24 mouse cellular contexts compared by ENCODE assay signal in genomic region chr7:112530924-112531323, GRCm38 (mm10).
DNase-seq lines count a peak whose midpoint lies in the region; ATAC-seq and TF ChIP-seq lines count a peak whose summit lies in the region.
"Had no signal": no experiment of that assay in that cellular context is flagged by ENCODE, and none has a peak within 500 bp of the region (broad histone marks: within the 10 kb centered on the region; RNA-seq: fewer than 3 reads in every experiment).

No protein-coding gene starts in this region.

- H3K27ac ChIP-seq in heart, embryonic 12.5 days (ENCODE audit: poor library complexity, severe bottlenecking): no peak overlapping the region
- H3K27ac ChIP-seq in liver, adult 2 months (replicated peaks; ENCODE audit: insufficient read depth, low read depth, low read length): no peak overlapping the region
- H3K27ac ChIP-seq: embryonic facial prominence, embryonic 10.5 days; embryonic facial prominence, embryonic 13.5 days; forebrain, embryonic 12.5 days; forebrain, embryonic 15.5 days; heart, adult 2 months; heart, embryonic 10.5 days; hindbrain, embryonic 12.5 days had no signal

- 76% methylated on average over 5 of the region's 5 CpGs for WGBS in heart, embryonic 12.5 days
- WGBS in liver, adult 2 months: 25% methylated on average over 5 of the region's 5 CpGs

- no peaks in the 10 kb centered on the region for H3K9me3 ChIP-seq in heart, embryonic 12.5 days (replicated peaks)
- H3K9me3 ChIP-seq: embryonic facial prominence, embryonic 10.5 days; embryonic facial prominence, embryonic 13.5 days; forebrain, embryonic 12.5 days; forebrain, embryonic 15.5 days; heart, embryonic 10.5 days; hindbrain, embryonic 12.5 days had no signal

- no peak for ATAC-seq in heart, embryonic 12.5 days (ENCODE audit: insufficient number of reproducible peaks, low FRiP score)
- ATAC-seq: activated CD4-positive, CD25-positive, alpha-beta regulatory T cell, adult 4 months; forebrain, embryonic 15.5 days had no signal

- no peaks in the 10 kb centered on the region for H3K27me3 ChIP-seq in heart, embryonic 12.5 days (replicated peaks)
- no peaks in the 10 kb centered on the region for H3K27me3 ChIP-seq in liver, adult 2 months (ENCODE audit: control insufficient read depth, insufficient read depth, low read length)
- H3K27me3 ChIP-seq: embryonic facial prominence, embryonic 13.5 days; forebrain, embryonic 15.5 days; hindbrain, embryonic 12.5 days had no signal

- TF ChIP-seq POLR2A in liver, adult 2 months (IDR thresholded peaks at IDR 0.05; ENCODE audit: extremely low read depth, insufficient read depth, low read length): no peak

- no peak overlapping the region for H3K4me2 ChIP-seq in heart, embryonic 12.5 days
- H3K4me2 ChIP-seq: embryonic facial prominence, embryonic 13.5 days; forebrain, embryonic 12.5 days; forebrain, embryonic 15.5 days; hindbrain, embryonic 12.5 days had no signal

- no peak overlapping the region for H3K9ac ChIP-seq in heart, embryonic 12.5 days
- no peak overlapping the region for H3K9ac ChIP-seq in liver, adult 2 months (ENCODE audit: low read depth, low read length)
- H3K9ac ChIP-seq: embryonic facial prominence, embryonic 13.5 days; forebrain, embryonic 12.5 days; forebrain, embryonic 15.5 days; hindbrain, embryonic 12.5 days had no signal

- DNase-seq in heart, adult 11 months: peak; percentile 41
- DNase-seq in liver, adult 2 months (ENCODE audit: extremely low read depth, low read depth, low spot score): peak; percentile 89
- no peak for DNase-seq in liver
- DNase-seq in lung, adult 18-20 months: peak; percentile 19 to 36
- no peak for DNase-seq in lung, postnatal 14 days
- DNase-seq in thymus, postnatal 25 days: no peak
- DNase-seq: adrenal gland, adult 8-10 months; adrenal gland, postnatal 25 days; cerebellum, adult 11-12 months; cerebellum, adult 8-10 months; cerebellum, postnatal 10 days; cerebellum, postnatal 36 days; embryo, embryonic 11 days; gastrocnemius, postnatal 25 days; heart, adult 2 months had no signal

- no peak for TF ChIP-seq CTCF in liver, adult 2 months (IDR thresholded peaks at IDR 0.05; ENCODE audit: low read depth, low read length)

- peaks cover 2% of the 10 kb centered on the region; the same call in 1 of the 2 replicates for H3K79me2 ChIP-seq in liver, adult 2 months (ENCODE audit: control insufficient read depth, insufficient read depth, low read length)

- peaks cover 59% of the 10 kb centered on the region for H3K4me1 ChIP-seq in heart, embryonic 12.5 days (replicated peaks)
- H3K4me1 ChIP-seq in liver, adult 2 months (ENCODE audit: control insufficient read depth, insufficient read depth, low read length): peaks cover 7% of the 10 kb centered on the region

- no peak overlapping the region for H3K4me3 ChIP-seq in heart, embryonic 12.5 days
- no peak overlapping the region for H3K4me3 ChIP-seq in liver, adult 2 months (ENCODE audit: insufficient read depth, low read depth, low read length)
- H3K4me3 ChIP-seq: embryonic facial prominence, embryonic 10.5 days; embryonic facial prominence, embryonic 13.5 days; erythroblast, embryonic 14.5 days; forebrain, embryonic 12.5 days; forebrain, embryonic 15.5 days; heart, adult 2 months; heart, embryonic 10.5 days; hindbrain, embryonic 12.5 days had no signal

- H3K36me3 ChIP-seq in heart, embryonic 12.5 days: no peaks in the 10 kb centered on the region
- no peaks in the 10 kb centered on the region for H3K36me3 ChIP-seq in liver, adult 2 months (ENCODE audit: control insufficient read depth, insufficient read depth, low read length)
- H3K36me3 ChIP-seq: embryonic facial prominence, embryonic 10.5 days; embryonic facial prominence, embryonic 13.5 days; forebrain, embryonic 12.5 days; forebrain, embryonic 15.5 days; hindbrain, embryonic 12.5 days had no signal

Comparison
In these comparisons a context has a peak if more than half of its experiments do, and no peak if none do; other contexts are left out.
1. DNase-seq: peak in heart, adult 11 months (single experiment), liver, adult 2 months (single experiment) and lung, adult 18-20 months (2 of 2); none in liver (single experiment), lung, postnatal 14 days (single experiment) and thymus, postnatal 25 days (single experiment).